Mouse (Mus musculus) embryonic fibroblast, embryonic 13.5 days (primary cell): ENCODE measurements around the gene Scaf8.

Experiments used
- CTCF ChIP-seq: IDR thresholded peaks from 2 replicates; pipeline ENCODE4 v1.5.1; 2011; ENCODE audit warnings: mild to moderate bottlenecking, control low read depth, low read length, moderate library complexity, borderline replicate concordance; ENCODE audit not compliant: insufficient read depth
- POLR2A ChIP-seq: IDR thresholded peaks from 2 replicates; pipeline ENCODE4 v1.6.1; 2011; ENCODE audit warnings: low read depth, mild to moderate bottlenecking, control low read depth, low read length, moderate library complexity

DNA sequence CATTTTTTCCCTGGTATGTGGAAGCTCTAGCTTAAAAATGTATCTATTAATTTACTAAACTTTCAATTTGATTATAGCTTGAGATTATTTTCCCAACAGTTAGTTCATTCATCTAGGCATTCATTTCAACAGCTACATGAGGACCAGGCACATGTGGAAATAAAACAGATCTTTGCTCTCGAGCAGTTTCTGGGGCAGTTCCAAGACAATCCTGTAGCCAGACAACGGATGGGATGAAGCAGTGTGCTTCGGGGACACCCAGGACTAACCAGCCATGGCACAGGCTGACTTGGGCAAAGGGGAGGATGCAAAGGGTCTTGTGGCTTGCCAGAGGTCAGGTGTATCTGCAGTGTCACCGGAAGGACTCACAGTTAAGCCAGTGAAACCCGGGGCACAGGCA, 117.9 kb downstream of the Scaf8 start:
- no peak for TF ChIP-seq POLR2A
- TF ChIP-seq CTCF: no peak
